Mouse (Mus musculus) spleen, adult 2 months (tissue): Measurements from ENCODE around the gene Marveld3.

ENCODE experiments used
- CTCF ChIP-seq: fragments of 200-500 bp; IDR thresholded peaks from 2 replicates; pipeline ENCODE4 v1.5.1; 2011; ENCODE audit warnings: mild to moderate bottlenecking, inconsistent platforms; ENCODE audit not compliant: insufficient read depth, insufficient read length, insufficient replicate concordance; ENCODE audit errors: extremely low read depth
- POLR2A ChIP-seq: fragments of 200-500 bp; IDR thresholded peaks from 2 replicates; pipeline ENCODE4 v1.6.1; 2011; ENCODE audit warnings: low read depth, low read length, inconsistent platforms

DNA sequence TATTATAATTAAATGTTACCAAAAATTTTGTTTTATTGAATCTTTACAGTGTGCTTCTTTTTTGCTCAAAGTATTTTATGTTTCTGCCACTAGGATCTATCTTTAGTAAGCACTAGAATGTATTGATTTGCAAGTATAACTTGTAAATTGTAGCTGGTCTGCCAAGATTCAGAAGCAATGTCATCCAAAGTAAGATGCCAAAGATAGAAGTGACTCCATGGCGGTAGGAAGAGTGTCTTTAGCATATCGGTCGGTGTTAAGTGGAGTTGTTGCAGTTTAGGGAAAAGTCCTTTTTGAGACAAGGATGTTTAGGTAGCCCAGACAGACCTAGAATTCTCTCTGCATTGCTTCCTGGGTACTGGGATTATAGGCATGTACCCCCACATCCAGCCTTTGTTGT, 55.1 kb downstream of the Marveld3 start:
- TF ChIP-seq CTCF, result no peak
- TF ChIP-seq POLR2A, result no peak
